Mouse (Mus musculus) megakaryocyte, embryonic 14.5 days (primary cell): ENCODE measurements around the gene Eif4h. TPM values are rescaled to one million over a fixed set of nuclear protein-coding genes. Genes with fewer than 3 reads are reported as not detected.

Experiments used
- H3K27me3 ChIP-seq: replicated peaks from 2 replicates; pipeline ENCODE3; 2012; ENCODE audit warnings: inconsistent platforms
- H3K36me3 ChIP-seq: replicated peaks from 2 replicates; pipeline ENCODE3; 2012; ENCODE audit warnings: low read length, inconsistent platforms, mixed read lengths
- H3K4me1 ChIP-seq: 2 replicates; pipeline ENCODE4 v1.6.1; 2012; ENCODE audit warnings: inconsistent platforms
- H3K4me3 ChIP-seq: replicated peaks from 2 replicates; pipeline ENCODE3; 2012; ENCODE audit warnings: moderate library complexity, mild to moderate bottlenecking, inconsistent platforms
- H3K9me3 ChIP-seq: 2 replicates; pipeline ENCODE4 v1.6.1; 2012; ENCODE audit warnings: inconsistent platforms
- FLI1 ChIP-seq: IDR thresholded peaks from 2 replicates; pipeline ENCODE4 v1.6.1; 2012; ENCODE audit warnings: low read length, inconsistent platforms, mixed read lengths
- GATA1 ChIP-seq: IDR thresholded peaks from 3 replicates; pipeline ENCODE4 v1.6.1; 2012; ENCODE audit warnings: mixed read lengths, low read length, inconsistent platforms, borderline replicate concordance
- polyA plus RNA-seq: library from polyadenylated mRNA; stranded (reverse); fragments of >175 nt; gene quantifications from 2 replicates; pipeline ENCODE4 v1.2.3, GENCODE M21; 2012; ENCODE audit warnings: low replicate concordance; ENCODE audit not compliant: insufficient read depth

Gene Eif4h
- polyA plus RNA-seq, 1 experiment = 156 TPM

- H3K36me3 ChIP-seq = peaks cover 36% of the 10 kb centered on the region
- peak overlapping the region; percentile 99 for H3K4me3 ChIP-seq
- TF ChIP-seq FLI1 = no peak
- TF ChIP-seq GATA1 = no peak
- H3K9me3 ChIP-seq = no peaks in the 10 kb centered on the region
- peaks cover 71% of the 10 kb centered on the region for H3K4me1 ChIP-seq
- H3K27me3 ChIP-seq = no peaks in the 10 kb centered on the region
These were observed 54.5 kb downstream of the Eif4h start for GRCm38 (mm10) chr5:134584798-134585197.

GRCm38 (mm10) chr5:134583884-134584213, 55.4 kb downstream of the Eif4h start:
- Histone ChIP-seq H3K4me3 (peak overlapping the region; percentile 99), H3K4me1 (peaks cover 61% of the 10 kb centered on the region), H3K27me3 (no peaks in the 10 kb centered on the region), H3K36me3 (peaks cover 29% of the 10 kb centered on the region), H3K9me3 (no peaks in the 10 kb centered on the region)
- no peak for TF ChIP-seq FLI1
- TF ChIP-seq GATA1 = no peak

DNA sequence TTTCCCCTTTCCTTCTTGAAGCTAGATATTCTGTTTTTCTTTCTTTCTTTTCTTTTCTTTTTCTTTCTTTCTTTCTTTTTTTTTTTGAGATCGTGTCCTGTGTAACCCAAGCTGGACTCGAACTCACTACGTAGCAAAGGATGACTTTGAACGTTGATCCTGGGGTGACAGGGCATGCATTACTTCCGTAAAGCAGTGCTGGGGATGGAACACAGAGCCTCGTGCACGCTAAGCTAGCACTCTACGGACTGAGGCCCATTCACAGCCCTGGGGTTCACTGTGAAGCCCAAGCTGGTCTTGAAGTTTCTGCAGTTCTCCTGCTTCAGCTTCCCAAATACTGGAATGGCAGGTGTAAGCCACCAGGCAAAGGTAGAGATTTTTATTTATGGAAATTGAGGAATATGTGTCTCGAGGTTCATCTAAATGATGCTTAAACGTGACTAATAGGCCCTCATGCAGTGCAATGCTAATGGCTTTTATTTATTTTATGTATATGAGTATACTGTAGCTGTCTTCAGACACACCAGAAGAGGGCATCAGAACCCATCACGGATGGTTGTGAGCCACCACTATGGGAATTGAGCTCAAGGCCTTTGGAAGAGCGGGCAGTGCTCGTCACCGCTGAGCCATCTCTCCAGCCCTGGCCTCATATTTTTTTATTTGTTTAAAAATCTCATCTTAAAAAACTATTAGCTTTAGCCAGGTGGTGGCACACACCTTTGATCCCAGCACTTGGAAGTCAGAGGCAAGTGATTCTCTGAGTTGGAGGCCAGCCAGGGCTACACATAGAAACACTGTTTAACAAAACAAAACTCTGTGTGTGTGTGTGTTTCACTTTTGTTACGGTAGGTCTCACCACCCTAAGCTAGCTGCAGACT, 56.0 kb downstream of the Eif4h start:
- Histone ChIP-seq H3K4me3 (peak overlapping the region; percentile 99), H3K4me1 (peaks cover 55% of the 10 kb centered on the region), H3K36me3 (peaks cover 24% of the 10 kb centered on the region), H3K27me3 (no peaks in the 10 kb centered on the region), H3K9me3 (no peaks in the 10 kb centered on the region)
- no peak for TF ChIP-seq GATA1
- no peak for TF ChIP-seq FLI1

DNA sequence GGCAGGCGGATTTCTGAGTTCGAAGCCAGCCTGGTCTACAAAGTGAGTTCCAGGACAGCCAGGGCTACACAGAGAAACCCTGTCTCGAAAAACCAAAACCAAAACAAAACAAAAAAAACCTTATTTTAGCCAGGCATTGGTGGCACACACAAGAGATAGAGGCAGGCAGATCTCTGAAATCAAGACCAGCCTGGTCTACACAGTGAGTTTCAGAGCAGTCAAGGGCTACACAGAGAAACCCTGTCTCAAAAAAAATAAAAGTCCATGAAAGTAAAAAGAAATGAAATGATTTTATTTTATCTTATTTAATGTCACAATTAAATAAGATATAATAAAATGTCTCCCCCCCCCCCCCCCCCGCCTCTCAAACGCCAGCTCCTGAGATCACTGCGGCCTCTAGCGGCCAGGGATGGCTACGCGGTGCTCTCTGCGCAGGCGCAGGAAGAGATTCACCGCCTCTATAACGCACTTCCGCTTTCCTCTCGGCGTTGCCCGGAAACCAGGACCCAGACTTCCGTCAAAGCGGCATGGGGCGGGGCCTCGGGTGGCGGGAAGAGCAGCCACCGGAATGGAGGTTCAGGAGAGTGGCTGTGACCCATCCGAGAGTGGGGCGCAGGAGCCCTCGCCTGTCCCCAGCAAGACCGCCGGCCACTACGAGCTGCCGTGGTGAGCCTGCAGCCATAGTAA, 56.9 kb downstream of the Eif4h start:
- H3K36me3 ChIP-seq = peaks cover 23% of the 10 kb centered on the region
- H3K27me3 ChIP-seq = no peaks in the 10 kb centered on the region
- no peaks in the 10 kb centered on the region for H3K9me3 ChIP-seq
- H3K4me1 ChIP-seq = peaks cover 54% of the 10 kb centered on the region
- TF ChIP-seq GATA1 (no peak), FLI1 (peak; percentile 89; the same call in 1 of the 2 replicates)
- peak overlapping the region; percentile 99 for H3K4me3 ChIP-seq

- Histone ChIP-seq H3K4me3 (peak within 1 kb of the TSS; percentile 65), H3K9me3 (no peaks in the 10 kb centered on the region), H3K4me1 (peaks cover 43% of the 10 kb centered on the region), H3K27me3 (no peaks in the 10 kb centered on the region), H3K36me3 (peaks cover 12% of the 10 kb centered on the region)
- no peak for TF ChIP-seq FLI1
- TF ChIP-seq GATA1 = no peak
These were observed 58.1 kb downstream of the Eif4h start, which contains the start of gene Rfc2 for GRCm38 (mm10) chr5:134581146-134581545. Gene Rfc2 (plus strand): TSS chr5:134581366.

- H3K4me1 ChIP-seq = peaks cover 23% of the 10 kb centered on the region
- H3K36me3 ChIP-seq = no peaks in the 10 kb centered on the region
- H3K27me3 ChIP-seq = no peaks in the 10 kb centered on the region
- H3K9me3 ChIP-seq = no peaks in the 10 kb centered on the region
- H3K4me3 ChIP-seq = no peak overlapping the region
- TF ChIP-seq GATA1 = no peak
- TF ChIP-seq FLI1 = no peak
These were observed 60.2 kb downstream of the Eif4h start for GRCm38 (mm10) chr5:134579135-134579534.

- Histone ChIP-seq H3K27me3 (no peaks in the 10 kb centered on the region), H3K9me3 (no peaks in the 10 kb centered on the region), H3K4me1 (peaks cover 19% of the 10 kb centered on the region), H3K4me3 (no peak overlapping the region), H3K36me3 (no peaks in the 10 kb centered on the region)
- TF ChIP-seq GATA1 (no peak), FLI1 (no peak)
These were observed 61.8 kb downstream of the Eif4h start for GRCm38 (mm10) chr5:134577534-134577933.

DNA sequence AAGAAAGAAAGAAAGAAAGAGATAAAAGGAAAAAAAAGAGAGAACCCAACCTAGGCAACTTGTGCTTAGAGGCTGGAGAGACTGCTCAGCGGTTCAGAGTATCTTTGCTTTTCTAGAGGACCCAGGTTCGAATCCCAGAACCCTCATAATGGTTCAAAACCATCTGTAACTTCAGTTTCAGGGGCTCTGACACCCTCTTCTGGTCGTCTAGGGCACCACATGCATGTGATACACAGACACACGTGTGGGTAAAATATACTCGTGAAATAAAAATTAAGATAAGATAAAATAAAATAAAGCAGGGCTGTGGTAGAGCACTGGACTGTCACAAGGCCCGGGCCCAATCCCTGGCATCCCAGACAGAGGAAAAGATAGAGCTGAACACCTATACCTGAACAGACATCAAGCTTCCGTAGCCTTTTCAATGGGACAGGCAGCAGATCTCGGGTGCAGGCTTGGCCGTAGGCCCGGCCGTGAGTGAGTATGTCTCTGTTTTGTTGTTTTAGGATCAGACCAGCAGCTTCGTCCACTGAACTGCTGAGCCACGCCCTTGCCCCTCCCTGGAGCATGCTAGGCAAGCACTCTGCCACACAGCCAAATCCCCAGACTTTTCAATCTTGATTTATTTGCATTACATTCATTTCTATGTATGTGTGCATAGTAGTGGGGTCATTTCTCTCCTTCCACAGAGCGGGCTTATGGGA, 62.6 kb downstream of the Eif4h start:
- no peaks in the 10 kb centered on the region for H3K27me3 ChIP-seq
- no peak overlapping the region for H3K4me3 ChIP-seq
- TF ChIP-seq GATA1 = no peak
- no peak for TF ChIP-seq FLI1
- no peaks in the 10 kb centered on the region for H3K9me3 ChIP-seq
- no peaks in the 10 kb centered on the region for H3K36me3 ChIP-seq
- peaks cover 27% of the 10 kb centered on the region for H3K4me1 ChIP-seq

DNA sequence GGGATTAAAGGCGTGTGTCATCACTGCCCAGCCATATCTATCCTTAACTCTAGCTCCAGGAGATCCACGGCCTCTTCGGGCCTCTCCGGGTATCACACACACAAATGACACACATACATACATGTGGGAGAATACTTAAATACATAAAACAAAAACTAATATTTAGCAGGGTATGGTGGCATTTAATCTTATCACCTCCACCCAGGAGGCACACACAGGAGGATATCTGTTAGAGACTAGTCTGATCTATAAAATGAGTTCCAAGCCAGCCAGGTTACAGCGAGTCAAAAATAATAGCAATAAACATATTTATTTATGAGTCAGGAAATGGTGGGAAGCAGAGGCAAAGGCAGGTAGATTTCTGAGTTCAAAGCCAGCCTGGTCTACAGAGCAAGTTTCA, 63.5 kb downstream of the Eif4h start:
- Histone ChIP-seq H3K36me3 (no peaks in the 10 kb centered on the region), H3K9me3 (peaks cover 1% of the 10 kb centered on the region; the same call in 1 of the 2 replicates), H3K4me1 (peaks cover 25% of the 10 kb centered on the region), H3K27me3 (no peaks in the 10 kb centered on the region), H3K4me3 (no peak overlapping the region)
- TF ChIP-seq FLI1 = no peak
- no peak for TF ChIP-seq GATA1
